Mouse (Mus musculus) spleen, adult 2 months (tissue): ENCODE measurements around the gene Sin3b.

Experiments used
- CTCF ChIP-seq: fragments of 200-500 bp; IDR thresholded peaks from 2 replicates; pipeline ENCODE4 v1.5.1; 2011; ENCODE audit warnings: mild to moderate bottlenecking, inconsistent platforms; ENCODE audit not compliant: insufficient read depth, insufficient read length, insufficient replicate concordance; ENCODE audit errors: extremely low read depth
- POLR2A ChIP-seq: fragments of 200-500 bp; IDR thresholded peaks from 2 replicates; pipeline ENCODE4 v1.6.1; 2011; ENCODE audit warnings: low read depth, low read length, inconsistent platforms

GRCm38 (mm10) chr8:72712569-72712968 is 10.5 kb upstream of the Sin3b start:
- TF ChIP-seq CTCF (no peak), POLR2A (no peak)
